Mouse (Mus musculus): Measurements from ENCODE around the gene Sap30. TPM values are rescaled to one million over a fixed set of nuclear protein-coding genes. Genes with fewer than 3 reads are reported as not detected.

The Sap30 gene
- total RNA-seq (2014; rRNA removed) (18.0 and 21.0 TPM in 2 replicates), polyA plus RNA-seq (2015; fragmentation: Nextera tagmentation; extraction: Ambion mirVana) (14.4 and 14.6 TPM in 2 replicates)

DNA sequence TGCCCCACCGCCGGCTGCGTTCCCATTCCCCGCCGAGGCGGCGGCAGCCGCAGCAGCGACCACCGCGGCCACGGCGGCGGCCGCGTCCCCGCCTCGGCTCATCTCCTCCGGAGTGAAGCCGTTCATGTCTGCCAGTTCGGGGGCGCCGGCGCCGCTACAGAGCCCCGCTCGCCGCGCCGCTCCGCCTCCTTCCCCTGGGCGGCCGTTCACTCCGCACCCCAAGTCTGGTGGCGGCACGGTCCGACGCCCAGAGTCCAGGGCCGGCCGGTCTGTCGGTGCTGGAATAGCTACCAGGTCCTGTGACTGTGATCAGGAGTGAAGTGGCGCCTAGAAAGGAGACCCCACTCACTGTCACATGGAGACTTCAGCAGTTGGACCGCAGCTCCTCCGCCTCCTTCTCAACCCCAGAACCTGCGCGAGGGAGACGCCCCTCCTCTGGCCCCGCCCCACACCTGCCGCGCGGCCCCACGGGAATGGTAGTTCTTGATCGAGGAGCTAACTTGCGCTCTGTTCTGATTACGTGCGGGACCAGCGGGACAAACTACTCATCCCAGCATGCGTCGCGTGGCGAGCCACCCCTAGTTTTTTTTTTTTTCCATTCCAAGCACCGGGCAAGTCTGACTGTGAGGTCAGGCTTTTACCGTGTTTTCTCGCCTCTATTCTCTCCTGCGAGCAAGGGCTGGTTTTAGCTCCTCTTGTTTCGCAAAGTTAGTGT lies at the start of gene Sap30:
TSS of gene Sap30 (minus strand) at position 420 of the 715 bp plus-strand sequence.
- Histone ChIP-seq H3K27ac (ENCODE audit: low read depth, low read length) (peak within 1 kb of the TSS; percentile 79), H3K4me3 (ENCODE audit: low read depth, low read length) (peak within 1 kb of the TSS; percentile 87), H3K9ac (replicated peaks; ENCODE audit: low read length, poor library complexity, severe bottlenecking) (peak within 1 kb of the TSS; percentile 74), H3K9me3 (ENCODE audit: low read length) (no peaks in the 10 kb centered on the region), H3K4me2 (ENCODE audit: low read depth, low read length, poor library complexity, severe bottlenecking) (peak within 1 kb of the TSS; percentile 77), H3K27me3 (ENCODE audit: insufficient read depth, low read length) (no peaks in the 10 kb centered on the region), H3K36me3 (ENCODE audit: insufficient read depth, low read length) (no peaks in the 10 kb centered on the region), H3K4me1 (ENCODE audit: insufficient read depth, low read length) (0 out of 2 replicates have a peak, but pooled peaks cover 2% of the 10 kb centered on the region)
- DNase-seq (ENCODE audit: low spot score), result peak; percentile 99
- under 1% methylated on average over 65 of the region's 66 CpGs for WGBS
- ATAC-seq (ENCODE audit: low FRiP score), result peak; percentile 97
- no peak for TF ChIP-seq CTCF (IDR thresholded peaks at IDR 0.05)

- H3K36me3 ChIP-seq (ENCODE audit: insufficient read depth, low read length), result 0 out of 2 replicates have a peak, but pooled peaks cover 6% of the 10 kb centered on the region
- no peak for TF ChIP-seq CTCF (IDR thresholded peaks at IDR 0.05)
- no peak overlapping the region for H3K4me2 ChIP-seq (ENCODE audit: low read depth, low read length, poor library complexity, severe bottlenecking)
- no peak overlapping the region for H3K27ac ChIP-seq (ENCODE audit: low read depth, low read length)
- WGBS, result 95% methylated on average over 6 of the region's 6 CpGs
- H3K9ac ChIP-seq (replicated peaks; ENCODE audit: low read length, poor library complexity, severe bottlenecking), result no peak overlapping the region
- H3K9me3 ChIP-seq (ENCODE audit: low read length), result no peaks in the 10 kb centered on the region
- no peak for DNase-seq (ENCODE audit: low spot score)
- H3K4me3 ChIP-seq (ENCODE audit: low read depth, low read length), result no peak overlapping the region
- ATAC-seq (ENCODE audit: low FRiP score), result no peak
- H3K4me1 ChIP-seq (ENCODE audit: insufficient read depth, low read length), result no peaks in the 10 kb centered on the region
- H3K27me3 ChIP-seq (ENCODE audit: insufficient read depth, low read length), result no peaks in the 10 kb centered on the region
These were observed 48.5 kb upstream of the Sap30 start for GRCm38 (mm10) chr8:57536167-57536566.

- ATAC-seq (ENCODE audit: low FRiP score) (no peak), DNase-seq (ENCODE audit: low spot score) (no peak)
- no peaks in the 10 kb centered on the region for H3K27me3 ChIP-seq (ENCODE audit: insufficient read depth, low read length)
- H3K4me3 ChIP-seq (ENCODE audit: low read depth, low read length), result no peak overlapping the region
- no peak overlapping the region for H3K9ac ChIP-seq (replicated peaks; ENCODE audit: low read length, poor library complexity, severe bottlenecking)
- H3K4me1 ChIP-seq (ENCODE audit: insufficient read depth, low read length), result no peaks in the 10 kb centered on the region
- H3K4me2 ChIP-seq (ENCODE audit: low read depth, low read length, poor library complexity, severe bottlenecking), result no peak overlapping the region
- 84% methylated on average over 4 of the region's 4 CpGs for WGBS
- H3K27ac ChIP-seq (ENCODE audit: low read depth, low read length), result no peak overlapping the region
- H3K9me3 ChIP-seq (ENCODE audit: low read length), result no peaks in the 10 kb centered on the region
- 0 out of 2 replicates have a peak, but pooled peaks cover 6% of the 10 kb centered on the region for H3K36me3 ChIP-seq (ENCODE audit: insufficient read depth, low read length)
- TF ChIP-seq CTCF (IDR thresholded peaks at IDR 0.05), result no peak
These were observed 46.8 kb upstream of the Sap30 start for GRCm38 (mm10) chr8:57534495-57534894.

DNA sequence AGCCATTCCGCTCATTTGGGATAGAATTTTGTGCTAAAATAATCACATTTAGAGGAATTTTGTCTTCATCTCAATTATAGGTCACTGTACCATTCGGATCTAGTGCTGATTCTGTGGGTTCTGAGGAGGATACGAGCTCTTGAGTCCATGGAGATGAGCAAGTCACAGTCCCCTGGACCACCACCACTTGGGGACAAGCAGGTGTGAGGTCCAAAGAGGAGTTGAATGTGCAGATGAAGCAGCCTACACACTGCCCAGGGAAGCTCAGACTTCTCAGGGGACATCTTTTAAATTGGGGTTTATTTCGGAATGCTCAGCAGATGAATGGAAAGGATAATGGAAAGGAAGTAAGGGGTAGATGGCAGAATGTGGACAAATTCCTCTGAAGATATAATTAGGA lies 45.4 kb upstream of the Sap30 start:
- no peak overlapping the region for H3K9ac ChIP-seq (replicated peaks; ENCODE audit: low read length, poor library complexity, severe bottlenecking)
- 0 out of 2 replicates have a peak, but pooled peaks cover 6% of the 10 kb centered on the region for H3K36me3 ChIP-seq (ENCODE audit: insufficient read depth, low read length)
- H3K9me3 ChIP-seq (ENCODE audit: low read length), result no peaks in the 10 kb centered on the region
- ATAC-seq (ENCODE audit: low FRiP score) (no peak), DNase-seq (ENCODE audit: low spot score) (no peak)
- no peak overlapping the region for H3K27ac ChIP-seq (ENCODE audit: low read depth, low read length)
- H3K4me2 ChIP-seq (ENCODE audit: low read depth, low read length, poor library complexity, severe bottlenecking), result no peak overlapping the region
- H3K4me3 ChIP-seq (ENCODE audit: low read depth, low read length), result no peak overlapping the region
- H3K27me3 ChIP-seq (ENCODE audit: insufficient read depth, low read length), result no peaks in the 10 kb centered on the region
- TF ChIP-seq CTCF (IDR thresholded peaks at IDR 0.05), result no peak
- 90% methylated on average over 4 of the region's 4 CpGs for WGBS
- H3K4me1 ChIP-seq (ENCODE audit: insufficient read depth, low read length), result no peaks in the 10 kb centered on the region

- ATAC-seq (ENCODE audit: low FRiP score), result no peak
These were observed 44.6 kb upstream of the Sap30 start for GRCm38 (mm10) chr8:57532223-57532622.

GRCm38 (mm10) chr8:57530666-57531349 lies 43.1 kb upstream of the Sap30 start:
- no peak overlapping the region for H3K9ac ChIP-seq (replicated peaks; ENCODE audit: low read length, poor library complexity, severe bottlenecking)
- WGBS, result 23% methylated on average over 15 of the region's 15 CpGs
- no peak overlapping the region for H3K4me3 ChIP-seq (ENCODE audit: low read depth, low read length)
- no peaks in the 10 kb centered on the region for H3K4me1 ChIP-seq (ENCODE audit: insufficient read depth, low read length)
- no peaks in the 10 kb centered on the region for H3K9me3 ChIP-seq (ENCODE audit: low read length)
- ATAC-seq (ENCODE audit: low FRiP score) (no peak), DNase-seq (ENCODE audit: low spot score) (peak; percentile 84)
- no peaks in the 10 kb centered on the region for H3K27me3 ChIP-seq (ENCODE audit: insufficient read depth, low read length)
- no peak overlapping the region for H3K27ac ChIP-seq (ENCODE audit: low read depth, low read length)
- TF ChIP-seq CTCF (IDR thresholded peaks at IDR 0.05), result peak; percentile 93
- no peak overlapping the region for H3K4me2 ChIP-seq (ENCODE audit: low read depth, low read length, poor library complexity, severe bottlenecking)
- H3K36me3 ChIP-seq (ENCODE audit: insufficient read depth, low read length), result 0 out of 2 replicates have a peak, but pooled peaks cover 4% of the 10 kb centered on the region

More at GRCm38 (mm10) chr8:57532223-57532622, 44.6 kb upstream of the Sap30 start:
- Histone ChIP-seq H3K4me3 (ENCODE audit: low read depth, low read length) (no peak overlapping the region), H3K9me3 (ENCODE audit: low read length) (no peaks in the 10 kb centered on the region), H3K36me3 (ENCODE audit: insufficient read depth, low read length) (0 out of 2 replicates have a peak, but pooled peaks cover 6% of the 10 kb centered on the region), H3K27me3 (ENCODE audit: insufficient read depth, low read length) (no peaks in the 10 kb centered on the region), H3K27ac (ENCODE audit: low read depth, low read length) (no peak overlapping the region), H3K9ac (replicated peaks; ENCODE audit: low read length, poor library complexity, severe bottlenecking) (no peak overlapping the region), H3K4me2 (ENCODE audit: low read depth, low read length, poor library complexity, severe bottlenecking) (no peak overlapping the region), H3K4me1 (ENCODE audit: insufficient read depth, low read length) (no peaks in the 10 kb centered on the region)
- peak; percentile 57 for DNase-seq (ENCODE audit: low spot score)
- TF ChIP-seq CTCF (IDR thresholded peaks at IDR 0.05), result peak; percentile 68
- WGBS, result 53% methylated on average over 2 of the region's 2 CpGs

Measured in midbrain, postnatal 0 days (tissue).